Mouse (Mus musculus) T-helper 2 cell (primary cell): ENCODE data around the gene Vgll1.

Experiments used
- in situ Hi-C: fragments of 300-600 bp; cut with MboI, MseI; formaldehyde crosslinking; loops from one replicate; pipeline ENCODE4 v1.15.1; 2025; ENCODE audit warnings: high pct_unique_total_duplicates

The Vgll1 gene

GRCm38 (mm10) chrX:57087806-57088205, at the start of gene Vgll1:
Gene Vgll1 (plus strand): TSS chrX:57088106.
- in situ Hi-C loops: no loop called here

DNA sequence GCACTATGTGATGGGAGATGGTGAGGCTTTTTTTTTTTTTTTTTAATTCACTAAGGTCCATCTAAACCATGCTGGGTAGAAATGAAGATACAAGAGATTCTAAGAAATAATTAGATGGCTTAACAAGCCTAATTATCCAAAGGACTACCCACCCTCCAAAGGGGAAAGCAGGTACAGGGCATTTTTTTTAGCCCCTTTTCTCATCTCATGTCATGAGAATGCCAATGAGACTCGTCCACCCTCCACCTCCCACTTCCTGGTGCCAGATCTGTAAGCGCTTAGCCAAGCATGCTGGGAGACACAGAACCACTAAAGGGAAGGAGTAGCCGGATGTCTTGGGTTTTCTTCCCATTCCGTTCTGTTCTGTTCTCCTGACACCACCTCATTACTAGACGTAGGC, 45.1 kb upstream of the Vgll1 start, which contains the start of gene Brs3:
Gene Brs3 (plus strand): TSS at position 301 of the 400 bp plus-strand sequence.
- in situ Hi-C loops: loop anchor here (10.0 kb wide), 1 partner anchor 438 kb away; the partner anchor contains the start of gene Slc9a6

DNA sequence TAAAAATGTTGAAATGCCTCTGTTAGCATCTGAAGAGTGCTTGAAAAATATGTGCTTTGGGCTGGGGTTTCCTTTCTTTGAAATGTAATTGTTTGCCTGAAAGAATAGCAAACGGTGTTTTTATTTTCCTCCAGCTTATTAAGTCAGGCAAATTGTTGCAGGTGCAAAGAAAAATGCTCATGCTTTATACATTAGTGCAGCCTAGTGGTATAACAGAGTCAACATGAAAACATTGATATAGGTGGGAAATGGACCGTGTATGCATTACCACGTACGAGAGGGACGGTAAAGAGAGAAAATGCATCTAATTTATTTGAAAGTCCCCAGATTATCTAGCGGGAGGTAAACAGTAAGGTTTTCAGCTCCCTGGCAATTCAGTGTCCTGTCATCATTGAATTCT, 44.0 kb upstream of the Vgll1 start:
- in situ Hi-C loops: loop anchor here (10.0 kb wide), 1 partner anchor 439 kb away; the partner anchor contains the start of gene Slc9a6

- in situ Hi-C loops: loop anchor here (10.0 kb wide), 1 partner anchor 202 kb away; no protein-coding TSS in a partner anchor
Observed at GRCm38 (mm10) chrX:57052848-57053173, 35.1 kb upstream of the Vgll1 start.

- in situ Hi-C loops: loop anchor here (10.0 kb wide), 1 partner anchor 201 kb away; no protein-coding TSS in a partner anchor
Observed at GRCm38 (mm10) chrX:57053174-57053992, 34.5 kb upstream of the Vgll1 start, which contains the start of gene Htatsf1. Gene Htatsf1 (plus strand): TSS chrX:57053583.

GRCm38 (mm10) chrX:57053993-57054385, 33.9 kb upstream of the Vgll1 start:
- in situ Hi-C loops: loop anchor here (10.0 kb wide), 1 partner anchor 201 kb away; no protein-coding TSS in a partner anchor

- in situ Hi-C loops: no loop called here
Observed at GRCm38 (mm10) chrX:57081496-57081895, 6.4 kb upstream of the Vgll1 start.

DNA sequence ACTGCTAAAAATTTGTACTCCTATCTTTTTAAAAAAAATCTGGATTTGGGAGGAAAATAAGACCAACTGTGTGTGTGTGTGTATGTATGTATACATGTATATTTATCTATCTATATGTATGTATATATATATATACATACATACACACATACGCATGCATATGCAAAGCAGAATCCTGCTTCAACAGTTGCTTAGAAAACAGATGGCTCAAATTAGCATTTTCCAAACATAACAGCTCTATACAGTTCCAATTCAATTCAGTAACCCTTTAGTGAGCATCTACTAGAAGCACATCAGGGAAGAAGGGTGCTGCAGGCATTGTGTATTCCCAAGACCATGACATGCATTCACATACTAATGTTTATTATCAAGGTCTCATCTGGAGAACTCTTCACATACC, 15.5 kb downstream of the Vgll1 start:
- in situ Hi-C loops: no loop called here

- in situ Hi-C loops: no loop called here
Observed at GRCm38 (mm10) chrX:57106956-57107355, 19.1 kb downstream of the Vgll1 start.

- in situ Hi-C loops: no loop called here
Observed at GRCm38 (mm10) chrX:57118143-57118542, 30.2 kb downstream of the Vgll1 start.

GRCm38 (mm10) chrX:57120768-57121167, 32.9 kb downstream of the Vgll1 start:
- in situ Hi-C loops: loop anchor here (10.0 kb wide), 1 partner anchor 276 kb away; no protein-coding TSS in a partner anchor

GRCm38 (mm10) chrX:57130633-57131032, 42.7 kb downstream of the Vgll1 start:
- in situ Hi-C loops: no loop called here

DNA sequence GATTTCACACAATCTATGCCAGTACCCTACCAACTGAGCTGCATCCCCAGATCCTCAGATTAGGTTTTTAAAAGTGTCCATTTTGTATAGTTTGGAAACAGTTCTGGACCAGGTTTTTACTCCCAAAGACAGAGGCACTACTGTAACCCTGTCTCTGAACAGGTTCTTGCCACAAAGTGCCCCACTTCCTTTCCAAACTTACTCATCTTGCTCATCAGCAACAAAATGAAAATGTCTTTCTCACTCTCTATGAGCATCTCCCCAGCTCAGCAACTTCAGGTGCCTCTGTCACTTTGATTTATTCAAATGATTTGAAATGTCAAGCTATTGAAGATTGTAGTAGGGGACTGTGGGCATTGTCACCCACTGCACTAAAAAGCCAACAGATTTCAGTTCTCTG, 49.7 kb downstream of the Vgll1 start:
- in situ Hi-C loops: no loop called here

GRCm38 (mm10) chrX:57153520-57153919, 65.6 kb downstream of the Vgll1 start:
- in situ Hi-C loops: no loop called here
